Mouse (Mus musculus): Measurements from ENCODE around the gene Akap7. TPM values are rescaled to one million over a fixed set of nuclear protein-coding genes. Genes with fewer than 3 reads are reported as not detected.

The Akap7 gene
- polyA plus RNA-seq (2015; fragmentation: Illumina TruSeq; extraction: RNeasy Lipid Tissue Mini Kit (QIAGEN cat#74804); ENCODE audit: low read depth, low replicate concordance), result 47.6 TPM

GRCm38 (mm10) chr10:25307770-25308169 is at the start of gene Akap7:
Gene Akap7, minus strand, starts transcription at chr10:25307870.

Other genes starting within 250 kb of the Akap7 start
- 76.6 TPM for gene Epb41l2, start 51.9 kb upstream of the Akap7 start, polyA plus RNA-seq (2015; fragmentation: Illumina TruSeq; extraction: RNeasy Lipid Tissue Mini Kit (QIAGEN cat#74804); ENCODE audit: low read depth, low replicate concordance)
- gene Smlr1, start 228.4 kb upstream of the Akap7 start, polyA plus RNA-seq (2015; fragmentation: Illumina TruSeq; extraction: RNeasy Lipid Tissue Mini Kit (QIAGEN cat#74804); ENCODE audit: low read depth, low replicate concordance), result not detected